In the genomic region with DNA sequence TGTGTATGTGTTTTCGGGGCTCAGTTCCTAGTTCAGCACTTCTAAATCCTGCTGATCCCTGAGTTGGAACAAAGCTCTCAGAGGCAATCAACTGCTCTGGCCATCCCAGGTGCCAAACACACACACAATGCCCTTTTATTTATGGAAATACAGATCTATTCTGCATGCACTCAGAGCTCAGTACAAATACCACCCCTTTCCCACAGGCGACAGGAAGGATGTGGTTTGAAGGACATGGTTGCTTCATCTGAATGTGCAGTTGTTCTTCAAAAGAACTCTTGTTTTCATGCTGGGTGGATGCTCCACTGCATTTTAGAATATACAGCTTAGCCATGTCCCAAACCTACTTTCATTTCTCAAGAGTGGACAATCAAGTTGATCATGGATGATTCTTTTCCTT, we compare ENCODE assay signal across 15 mouse cellular contexts.
DNase-seq lines count a peak whose midpoint lies in the region; ATAC-seq and TF ChIP-seq lines count a peak whose summit lies in the region.
"Had no signal": no experiment of that assay in that cellular context is flagged by ENCODE, and none has a peak within 500 bp of the region (broad histone marks: within the 10 kb centered on the region; RNA-seq: fewer than 3 reads in every experiment).

No protein-coding gene starts in this region.

- ATAC-seq in monocyte, adult 5-6 weeks (replicated peaks; ENCODE audit: insufficient number of reproducible peaks, low FRiP score, low TSS enrichment, poor library complexity, severe bottlenecking) = peak; percentile 92
- ATAC-seq in hindbrain, embryonic 14.5 days (ENCODE audit: low FRiP score) = no peak
- ATAC-seq: forebrain, embryonic 13.5 days; midbrain, embryonic 15.5 days had no signal

- no peak overlapping the region for H3K27ac ChIP-seq in kidney, adult 2 months (ENCODE audit: insufficient read depth, low read depth, low read length)
- H3K27ac ChIP-seq in hindbrain, embryonic 14.5 days = no peak overlapping the region
- H3K27ac ChIP-seq: embryonic facial prominence, embryonic 12.5 days; forebrain, embryonic 13.5 days; kidney, embryonic 15.5 days; liver, embryonic 14.5 days; midbrain, embryonic 15.5 days had no signal

- peak; percentile 17 for DNase-seq in kidney, adult 2 months
- no peak for DNase-seq in kidney, adult 11 months
- peak; percentile 27 to 40 for DNase-seq in CD8-positive naive resting alpha-beta T cell, adult 2 months (ENCODE audit: low read depth in 2 of 2, low spot score in 2 of 2)
- DNase-seq in thymus, postnatal 0 days (ENCODE audit: low spot score) = peak; percentile 79
- no peak for DNase-seq in retina, embryonic 14.5 days (ENCODE audit: low spot score)
- DNase-seq in layer of hippocampus, adult 8-10 months (ENCODE audit: low spot score in 2 of 2) = no peak
- DNase-seq in hindbrain, embryonic 14.5 days (ENCODE audit: low spot score) = no peak
- DNase-seq: cerebellum, adult 2 months; heart, postnatal 14 days had no signal

- no peaks in the 10 kb centered on the region for H3K9me3 ChIP-seq in hindbrain, embryonic 14.5 days (ENCODE audit: control insufficient read depth, low read length)
- H3K9me3 ChIP-seq: embryonic facial prominence, embryonic 12.5 days; forebrain, embryonic 13.5 days; kidney, embryonic 15.5 days; midbrain, embryonic 15.5 days had no signal

- 64% methylated on average over 2 of the region's 2 CpGs for WGBS in kidney, adult 2 months
- 72% methylated on average over 2 of the region's 2 CpGs for WGBS in hindbrain, embryonic 14.5 days

- H3K4me3 ChIP-seq in kidney, adult 2 months (ENCODE audit: insufficient read depth, low read depth, low read length) = no peak overlapping the region
- H3K4me3 ChIP-seq in hindbrain, embryonic 14.5 days (replicated peaks; ENCODE audit: low read length) = no peak overlapping the region
- H3K4me3 ChIP-seq: embryonic facial prominence, embryonic 12.5 days; forebrain, embryonic 13.5 days; kidney, embryonic 15.5 days; midbrain, embryonic 15.5 days had no signal

- no peaks in the 10 kb centered on the region for H3K27me3 ChIP-seq in kidney, adult 2 months (replicated peaks; ENCODE audit: control insufficient read depth, insufficient read depth, low read length)
- no peaks in the 10 kb centered on the region for H3K27me3 ChIP-seq in hindbrain, embryonic 14.5 days (ENCODE audit: control insufficient read depth, insufficient read depth, low read length)
- H3K27me3 ChIP-seq: embryonic facial prominence, embryonic 12.5 days; forebrain, embryonic 13.5 days; kidney, embryonic 15.5 days; midbrain, embryonic 15.5 days had no signal

- no peak for TF ChIP-seq CTCF in kidney, adult 2 months (conservative IDR thresholded peaks at IDR 0.05; ENCODE audit: insufficient read depth, insufficient read length, low read depth, low read length)

- TF ChIP-seq POLR2A in kidney, adult 2 months (IDR thresholded peaks at IDR 0.05; ENCODE audit: low read depth, low read length) = no peak

- no peak overlapping the region for H3K4me2 ChIP-seq in hindbrain, embryonic 14.5 days (replicated peaks)
- H3K4me2 ChIP-seq: embryonic facial prominence, embryonic 12.5 days; forebrain, embryonic 13.5 days; kidney, embryonic 15.5 days; midbrain, embryonic 15.5 days had no signal

- H3K9ac ChIP-seq in hindbrain, embryonic 14.5 days = no peak overlapping the region
- H3K9ac ChIP-seq: embryonic facial prominence, embryonic 12.5 days; forebrain, embryonic 13.5 days; kidney, embryonic 15.5 days; liver, embryonic 14.5 days; midbrain, embryonic 15.5 days had no signal

- no peaks in the 10 kb centered on the region for H3K4me1 ChIP-seq in kidney, adult 2 months (ENCODE audit: control insufficient read depth, insufficient read depth, low read length)
- H3K4me1 ChIP-seq in hindbrain, embryonic 14.5 days (replicated peaks; ENCODE audit: control insufficient read depth, insufficient read depth, low read length) = no peaks in the 10 kb centered on the region
- H3K4me1 ChIP-seq: embryonic facial prominence, embryonic 12.5 days; forebrain, embryonic 13.5 days; kidney, embryonic 15.5 days; midbrain, embryonic 15.5 days had no signal

- H3K36me3 ChIP-seq in kidney, adult 2 months (ENCODE audit: control insufficient read depth, insufficient read depth, low read length) = no peaks in the 10 kb centered on the region
- H3K36me3 ChIP-seq in hindbrain, embryonic 14.5 days (replicated peaks; ENCODE audit: control insufficient read depth, insufficient read depth) = no peaks in the 10 kb centered on the region
- H3K36me3 ChIP-seq: embryonic facial prominence, embryonic 12.5 days; kidney, embryonic 15.5 days; midbrain, embryonic 15.5 days had no signal

Comparison
In these comparisons a context has a peak if more than half of its experiments do, and no peak if none do; other contexts are left out.
1. DNase-seq: peak in kidney, adult 2 months (single experiment), CD8-positive naive resting alpha-beta T cell, adult 2 months (2 of 2) and thymus, postnatal 0 days (single experiment); none in kidney, adult 11 months (single experiment), retina, embryonic 14.5 days (single experiment), layer of hippocampus, adult 8-10 months (0 of 2) and hindbrain, embryonic 14.5 days (single experiment).